Mouse (Mus musculus) liver, embryonic 15.5 days (tissue): ENCODE results near the gene Agap1. TPM values are rescaled to one million over a fixed set of nuclear protein-coding genes. Genes with fewer than 3 reads are reported as not detected.
A peak's percentile ranks its signal among the peaks of the same experiment; 100 is the strongest.

Experiments
- ATAC-seq: fragments of 200-750 bp; cut with Nextera tagmentation; 2 replicates; pipeline ENCODE4 v1.8.0; 2017; ENCODE audit warnings: moderate number of reproducible peaks, mild to moderate bottlenecking, moderate library complexity; ENCODE audit not compliant: insufficient read depth
- H3K27ac ChIP-seq: fragments of 300-500 bp; sonication (generic); replicated peaks from 2 replicates; pipeline ENCODE4 v1.5.1; 2015; ENCODE audit warnings: mild to moderate bottlenecking, inconsistent platforms
- H3K27me3 ChIP-seq: fragments of 300-500 bp; sonication (generic); 2 replicates; pipeline ENCODE4 v1.6.1; 2015; ENCODE audit warnings: mild to moderate bottlenecking, inconsistent platforms
- H3K36me3 ChIP-seq: fragments of 300-500 bp; sonication (generic); replicated peaks from 2 replicates; pipeline ENCODE4 v1.6.1; 2015; ENCODE audit warnings: moderate library complexity, mild to moderate bottlenecking, inconsistent platforms
- H3K4me1 ChIP-seq: fragments of 300-500 bp; sonication (generic); replicated peaks from 2 replicates; pipeline ENCODE4 v1.6.1; 2015; ENCODE audit warnings: inconsistent platforms
- H3K4me2 ChIP-seq: fragments of 300-500 bp; sonication (generic); 2 replicates; pipeline ENCODE4 v1.6.1; 2015; ENCODE audit warnings: moderate library complexity, mild to moderate bottlenecking, inconsistent platforms
- H3K4me3 ChIP-seq: fragments of 300-500 bp; sonication (generic); replicated peaks from 2 replicates; pipeline ENCODE4 v1.5.1; 2015; ENCODE audit warnings: mild to moderate bottlenecking, inconsistent platforms
- H3K9ac ChIP-seq: fragments of 300-500 bp; sonication (generic); 2 replicates; pipeline ENCODE4 v1.6.1; 2015; ENCODE audit warnings: moderate library complexity, mild to moderate bottlenecking, inconsistent platforms
- H3K9me3 ChIP-seq: fragments of 300-500 bp; sonication (generic); replicated peaks from 2 replicates; pipeline ENCODE4 v1.6.1; 2016; ENCODE audit warnings: inconsistent platforms
- WGBS: fragments of 180-500 bp; shearing (Covaris S2); methylation state at CpG from one replicate; pipeline ENCODE4 v1.1.7; 2015; ENCODE audit warnings: mixed read lengths; ENCODE audit not compliant: insufficient replicate concordance; 5-methylcytosine and 5-hydroxymethylcytosine counted together
- polyA plus RNA-seq: library from polyadenylated mRNA; unstranded; fragments of >200 nt; fragmentation: Nextera tagmentation; extraction: Ambion mirVana; gene quantifications from 2 replicates; pipeline ENCODE4 v1.2.1, GENCODE M21; 2015

Agap1 gene
- polyA plus RNA-seq, 1 experiment from 2014 or later, result 1.3 TPM

DNA sequence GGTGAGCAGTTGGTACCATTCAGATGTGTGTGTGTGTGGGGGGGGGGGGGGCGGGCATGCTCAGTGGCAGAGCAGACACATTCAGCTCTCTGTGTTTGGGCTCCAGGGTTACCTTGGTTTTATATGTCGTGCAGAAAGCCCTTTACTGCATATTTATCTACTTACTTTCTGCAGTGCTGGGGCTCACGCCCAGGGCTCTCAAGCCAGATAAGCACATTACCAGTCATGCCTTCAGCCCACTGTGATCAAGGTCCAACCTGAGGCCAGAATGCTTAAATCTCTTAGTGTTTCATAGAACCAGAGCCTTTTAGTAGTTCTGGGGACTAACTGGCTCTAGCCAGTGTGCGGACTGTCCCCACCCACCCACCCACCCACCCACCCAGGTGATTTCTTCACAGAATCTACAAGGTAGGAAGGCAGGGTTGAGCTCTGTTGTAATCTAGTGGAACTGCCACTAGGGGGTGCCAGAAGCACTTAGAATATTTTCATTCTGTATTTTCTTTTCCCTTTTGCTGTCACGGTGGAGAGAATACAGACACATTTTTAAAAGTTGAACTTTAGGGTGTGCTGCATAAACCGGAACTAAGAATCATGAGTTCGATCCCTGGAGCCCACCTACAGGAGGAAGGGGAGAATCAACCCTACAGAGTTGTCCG is 189.0 kb downstream of the Agap1 start:
- peak overlapping the region; percentile 17; the same call in 1 of the 2 replicates for H3K4me3 ChIP-seq
- no peaks in the 10 kb centered on the region for H3K9me3 ChIP-seq
- WGBS, result 29% methylated on average over 8 of the region's 8 CpGs
- H3K27me3 ChIP-seq, result no peaks in the 10 kb centered on the region
- no peak overlapping the region for H3K27ac ChIP-seq
- H3K4me1 ChIP-seq, result peaks cover 7% of the 10 kb centered on the region
- peak overlapping the region; percentile 52 for H3K4me2 ChIP-seq
- no peaks in the 10 kb centered on the region; the same call in 1 of the 2 replicates for H3K36me3 ChIP-seq
- H3K9ac ChIP-seq, result no peak overlapping the region
- ATAC-seq, result no peak

GRCm38 (mm10) chr1:89644120-89644519 is 189.5 kb downstream of the Agap1 start:
- no peak for ATAC-seq

DNA sequence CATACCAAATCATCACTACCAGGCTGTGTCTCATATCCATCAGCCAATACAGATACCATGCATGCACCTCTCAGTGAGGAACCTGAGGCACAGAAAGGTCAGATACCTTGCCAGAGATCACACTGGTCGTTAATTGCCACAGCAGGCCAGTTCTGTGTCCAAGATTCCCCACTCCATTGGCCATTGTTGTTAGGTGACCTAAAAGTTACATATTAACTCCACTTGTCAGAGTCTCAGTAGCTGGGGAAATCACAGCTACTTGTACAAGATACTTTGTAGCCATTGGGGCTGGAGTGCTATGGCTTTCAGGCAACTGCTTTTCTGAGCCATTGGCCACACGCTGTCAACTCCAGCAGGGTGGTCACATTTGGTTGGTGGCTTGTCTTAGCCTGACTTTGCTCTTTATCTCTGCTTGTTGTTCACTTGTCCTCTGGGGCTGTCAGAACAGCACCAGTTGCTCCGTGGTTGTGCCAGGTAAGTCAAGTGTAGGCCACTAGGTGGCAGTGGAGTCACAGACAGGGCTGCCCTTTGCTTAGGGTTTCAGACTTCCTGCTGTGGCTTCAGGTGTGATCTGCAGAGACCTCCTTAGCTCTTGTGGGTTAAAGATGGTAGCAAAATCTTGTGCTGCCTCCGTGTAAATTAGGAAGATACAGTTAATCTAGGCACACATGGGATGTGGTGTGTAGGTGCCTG is 191.9 kb downstream of the Agap1 start:
- 18% methylated on average over 4 of the region's 4 CpGs for WGBS
- ATAC-seq, result peak; percentile 18; the same call in 1 of the 2 replicates
- Histone ChIP-seq H3K36me3 (no peaks in the 10 kb centered on the region), H3K27me3 (no peaks in the 10 kb centered on the region), H3K9ac (no peak overlapping the region), H3K27ac (no peak overlapping the region), H3K4me2 (peak overlapping the region; percentile 40; the same call in 1 of the 2 replicates), H3K4me1 (peaks cover 7% of the 10 kb centered on the region), H3K9me3 (no peaks in the 10 kb centered on the region), H3K4me3 (no peak overlapping the region)

More at GRCm38 (mm10) chr1:89644120-89644519, 189.5 kb downstream of the Agap1 start:
- H3K9ac ChIP-seq, result no peak overlapping the region
- peak overlapping the region; percentile 17; the same call in 1 of the 2 replicates for H3K4me3 ChIP-seq
- no peaks in the 10 kb centered on the region for H3K27me3 ChIP-seq
- peaks cover 7% of the 10 kb centered on the region for H3K4me1 ChIP-seq
- no peak overlapping the region for H3K27ac ChIP-seq
- no peaks in the 10 kb centered on the region for H3K36me3 ChIP-seq
- peak overlapping the region; percentile 52 for H3K4me2 ChIP-seq
- WGBS, result 26% methylated on average over 11 of the region's 11 CpGs
- H3K9me3 ChIP-seq, result no peaks in the 10 kb centered on the region

DNA sequence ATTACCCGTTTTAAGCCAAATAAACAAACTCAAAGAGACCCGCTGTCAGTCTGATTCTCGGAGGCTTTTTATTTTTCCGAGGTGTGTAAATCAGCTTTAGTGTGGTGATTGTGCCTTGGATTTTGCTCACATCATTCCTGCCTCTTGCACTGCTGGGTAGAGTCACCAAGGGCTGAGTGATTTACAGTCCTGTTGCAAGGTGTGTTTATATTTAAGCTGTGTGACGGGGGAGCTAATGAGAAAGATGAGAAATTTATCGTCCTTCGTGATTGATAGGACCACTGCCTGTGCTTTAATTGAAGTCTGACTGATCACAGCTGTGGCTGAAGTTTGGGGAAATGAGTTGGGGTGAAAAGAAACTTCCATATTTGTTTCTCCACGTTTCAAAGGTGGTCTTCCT is 192.9 kb downstream of the Agap1 start:
- Histone ChIP-seq H3K4me2 (no peak overlapping the region), H3K9ac (no peak overlapping the region), H3K27me3 (no peaks in the 10 kb centered on the region), H3K4me1 (peaks cover 7% of the 10 kb centered on the region), H3K27ac (no peak overlapping the region), H3K36me3 (no peaks in the 10 kb centered on the region), H3K9me3 (no peaks in the 10 kb centered on the region), H3K4me3 (no peak overlapping the region)
- 61% methylated on average over 8 of the region's 8 CpGs for WGBS
- no peak for ATAC-seq

DNA sequence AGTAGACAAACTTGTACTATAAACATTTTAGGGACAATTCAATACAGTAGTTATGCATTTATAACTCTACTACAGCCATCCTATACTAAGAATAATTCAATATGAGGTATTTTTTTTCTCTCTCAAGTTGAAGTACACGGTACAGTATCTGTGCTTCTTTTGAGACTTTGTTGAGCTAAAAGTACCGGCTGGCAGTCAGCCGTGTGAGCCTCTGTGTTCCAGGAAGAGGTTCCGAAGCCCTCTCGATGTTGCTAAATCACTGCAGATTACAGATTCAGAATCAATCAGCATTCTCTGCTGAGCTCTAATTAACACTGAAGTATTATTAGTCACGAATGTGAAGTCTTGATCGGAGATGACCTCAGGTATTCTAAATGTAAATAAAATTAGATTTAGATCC is 196.0 kb downstream of the Agap1 start:
- no peaks in the 10 kb centered on the region for H3K4me1 ChIP-seq
- H3K27me3 ChIP-seq, result no peaks in the 10 kb centered on the region
- no peak for ATAC-seq
- no peak overlapping the region for H3K27ac ChIP-seq
- no peaks in the 10 kb centered on the region for H3K36me3 ChIP-seq
- H3K4me3 ChIP-seq, result no peak overlapping the region
- H3K9ac ChIP-seq, result no peak overlapping the region
- H3K4me2 ChIP-seq, result no peak overlapping the region
- H3K9me3 ChIP-seq, result no peaks in the 10 kb centered on the region
- WGBS, result 74% methylated on average over 7 of the region's 7 CpGs

GRCm38 (mm10) chr1:89656167-89656566 is 201.6 kb downstream of the Agap1 start:
- H3K9ac ChIP-seq, result no peak overlapping the region
- no peaks in the 10 kb centered on the region for H3K9me3 ChIP-seq
- no peak overlapping the region for H3K27ac ChIP-seq
- no peak for ATAC-seq
- no peak overlapping the region for H3K4me3 ChIP-seq
- no peaks in the 10 kb centered on the region for H3K36me3 ChIP-seq
- no peaks in the 10 kb centered on the region for H3K4me1 ChIP-seq
- WGBS, result 79% methylated on average over 3 of the region's 3 CpGs
- no peak overlapping the region for H3K4me2 ChIP-seq
- no peaks in the 10 kb centered on the region for H3K27me3 ChIP-seq

- Histone ChIP-seq H3K36me3 (no peaks in the 10 kb centered on the region), H3K9me3 (no peaks in the 10 kb centered on the region), H3K27ac (no peak overlapping the region), H3K4me1 (no peaks in the 10 kb centered on the region), H3K27me3 (no peaks in the 10 kb centered on the region), H3K4me2 (no peak overlapping the region), H3K4me3 (no peak overlapping the region), H3K9ac (no peak overlapping the region)
- 63% methylated on average over 11 of the region's 11 CpGs for WGBS
- no peak for ATAC-seq
Observed at GRCm38 (mm10) chr1:89656643-89657321, 202.2 kb downstream of the Agap1 start.

GRCm38 (mm10) chr1:89660804-89661203 is 206.2 kb downstream of the Agap1 start:
- no peak for ATAC-seq

DNA sequence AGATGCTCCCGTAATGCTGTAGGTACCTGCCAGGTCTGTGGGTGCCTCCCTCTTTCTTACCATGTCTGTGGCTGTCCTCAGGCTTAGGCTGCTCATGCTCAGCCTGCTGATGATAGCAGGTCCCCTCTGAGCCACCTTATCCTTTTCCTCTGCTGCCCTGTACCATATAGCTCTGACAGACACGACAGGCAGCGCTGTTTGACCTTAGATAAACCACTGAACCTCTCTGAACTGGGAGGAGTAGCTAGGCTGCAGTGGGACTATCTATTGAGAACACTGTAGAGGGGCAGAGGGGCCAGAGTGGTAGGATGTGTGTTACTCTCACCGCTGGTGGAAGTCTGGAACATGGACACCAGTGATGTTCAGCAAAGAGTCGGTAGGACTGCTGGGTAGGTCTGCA is 211.5 kb downstream of the Agap1 start:
- ATAC-seq, result 0 out of 2 replicates have a peak, but pooled peaks have one; percentile 37

More at GRCm38 (mm10) chr1:89660804-89661203, 206.2 kb downstream of the Agap1 start:
- WGBS, result 33% methylated on average over 4 of the region's 4 CpGs
- Histone ChIP-seq H3K9ac (no peak overlapping the region), H3K27me3 (no peaks in the 10 kb centered on the region), H3K4me1 (no peaks in the 10 kb centered on the region), H3K36me3 (peaks cover 5% of the 10 kb centered on the region; the same call in 1 of the 2 replicates), H3K4me3 (no peak overlapping the region), H3K4me2 (no peak overlapping the region), H3K9me3 (no peaks in the 10 kb centered on the region), H3K27ac (no peak overlapping the region)

DNA sequence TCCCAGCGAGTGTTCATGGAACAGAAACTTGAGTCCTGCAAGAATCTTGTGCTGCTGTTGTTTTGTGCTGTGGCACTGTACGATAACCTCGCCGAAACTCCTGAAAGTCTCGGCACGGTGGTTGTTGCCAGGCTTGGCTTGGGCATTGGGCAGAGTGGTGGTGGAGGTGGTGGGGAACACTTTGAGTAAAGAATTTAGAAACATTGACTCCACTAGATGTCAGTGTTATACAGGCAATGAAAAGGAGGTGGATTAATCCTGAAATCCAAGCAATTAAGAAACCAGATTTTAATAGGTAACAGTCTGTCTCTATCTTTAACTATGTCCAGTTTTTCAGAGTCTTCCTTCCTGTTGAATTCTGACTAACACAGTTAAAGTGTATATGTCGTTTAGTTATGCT is 212.8 kb downstream of the Agap1 start:
- WGBS, result 63% methylated on average over 7 of the region's 7 CpGs
- ATAC-seq, result no peak
- no peaks in the 10 kb centered on the region for H3K9me3 ChIP-seq
- H3K27me3 ChIP-seq, result no peaks in the 10 kb centered on the region
- H3K4me2 ChIP-seq, result no peak overlapping the region
- no peaks in the 10 kb centered on the region for H3K4me1 ChIP-seq
- H3K36me3 ChIP-seq, result peaks cover 5% of the 10 kb centered on the region; the same call in 1 of the 2 replicates
- no peak overlapping the region for H3K9ac ChIP-seq
- H3K27ac ChIP-seq, result no peak overlapping the region
- H3K4me3 ChIP-seq, result no peak overlapping the region

More for the DNA sequence above, 211.5 kb downstream of the Agap1 start:
- Histone ChIP-seq H3K9me3 (no peaks in the 10 kb centered on the region), H3K4me3 (no peak overlapping the region), H3K9ac (no peak overlapping the region), H3K27ac (no peak overlapping the region), H3K4me2 (no peak overlapping the region), H3K36me3 (peaks cover 5% of the 10 kb centered on the region; the same call in 1 of the 2 replicates), H3K4me1 (no peaks in the 10 kb centered on the region), H3K27me3 (no peaks in the 10 kb centered on the region)
- WGBS, result 42% methylated on average over 5 of the region's 5 CpGs

DNA sequence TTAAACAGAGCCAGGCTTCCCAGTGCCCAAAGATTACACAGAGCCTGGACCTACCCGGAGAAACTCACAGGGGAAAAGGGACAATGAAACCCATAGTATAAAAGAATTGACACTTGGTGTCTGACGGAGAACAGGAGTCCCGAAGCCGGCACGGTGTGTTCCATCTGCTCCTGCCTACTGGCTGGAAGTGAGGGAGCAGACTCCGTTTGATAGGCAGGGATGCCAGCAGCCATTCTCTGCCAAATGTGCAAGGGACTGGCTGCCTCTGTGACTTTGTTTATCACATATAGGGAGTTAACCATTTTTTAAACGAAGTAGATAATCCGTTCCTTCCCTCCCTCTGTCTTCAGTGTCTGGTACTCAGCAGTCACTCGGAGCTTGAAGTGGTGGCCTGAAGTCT is 214.0 kb downstream of the Agap1 start:
- Histone ChIP-seq H3K9ac (no peak overlapping the region), H3K4me2 (no peak overlapping the region)
- 79% methylated on average over 9 of the region's 9 CpGs for WGBS

More for the DNA sequence above, 214.0 kb downstream of the Agap1 start:
- Histone ChIP-seq H3K36me3 (peaks cover 12% of the 10 kb centered on the region), H3K27me3 (no peaks in the 10 kb centered on the region), H3K9me3 (no peaks in the 10 kb centered on the region), H3K27ac (no peak overlapping the region), H3K4me1 (no peaks in the 10 kb centered on the region), H3K4me3 (no peak overlapping the region)
- no peak for ATAC-seq
